Mouse (Mus musculus) forebrain, embryonic 10.5 days (tissue): ENCODE results near the gene Pelp1. TPM values are rescaled to one million over a fixed set of nuclear protein-coding genes. Genes with fewer than 3 reads are reported as not detected.
"Not testable (repeated sequence)": the region's sequence is repeated elsewhere in the genome, so short reads cannot be mapped to it uniquely, and the experiment has no call there.

Experiments used
- DNase-seq: peaks from one replicate; pipeline ENCODE4 v3.0.0-alpha.2; 2017; ENCODE audit warnings: low spot score; ENCODE audit errors: extremely low spot score
- H3K27ac ChIP-seq: fragments of 300-500 bp; sonication (generic); 2 replicates; pipeline ENCODE4 v1.5.1; 2016; ENCODE audit warnings: mild to moderate bottlenecking
- H3K27me3 ChIP-seq: fragments of 300-500 bp; sonication (generic); 2 replicates; pipeline ENCODE4 v1.6.1; 2016; ENCODE audit warnings: mild to moderate bottlenecking; ENCODE audit not compliant: poor library complexity, severe bottlenecking
- H3K36me3 ChIP-seq: fragments of 300-500 bp; sonication (generic); replicated peaks from 2 replicates; pipeline ENCODE4 v1.6.1; 2016; ENCODE audit warnings: mild to moderate bottlenecking, moderate library complexity
- H3K4me1 ChIP-seq: fragments of 300-500 bp; sonication (generic); 2 replicates; pipeline ENCODE4 v1.6.1; 2016
- H3K4me3 ChIP-seq: fragments of 300-500 bp; sonication (generic); 2 replicates; pipeline ENCODE4 v1.5.1; 2016; ENCODE audit warnings: mild to moderate bottlenecking, moderate library complexity
- H3K9me3 ChIP-seq: fragments of 300-500 bp; sonication (generic); 2 replicates; pipeline ENCODE4 v1.6.1; 2016; ENCODE audit warnings: mild to moderate bottlenecking, moderate library complexity
- WGBS: fragments of 180-500 bp; shearing (Covaris S2); methylation state at CpG from one replicate; pipeline ENCODE4 v1.1.7; 2016; 5-methylcytosine and 5-hydroxymethylcytosine counted together
- polyA plus RNA-seq: library from polyadenylated mRNA; unstranded; fragments of >200 nt; fragmentation: Nextera tagmentation; extraction: Ambion mirVana; gene quantifications from 2 replicates; pipeline ENCODE4 v1.2.1, GENCODE M21; 2016

Gene Pelp1
- polyA plus RNA-seq, 1 experiment from 2014 or later, result 56.2 TPM

- no peak for DNase-seq
- H3K4me1 ChIP-seq, result peaks cover 18% of the 10 kb centered on the region
- WGBS, result 90% methylated on average over 7 of the region's 7 CpGs
- no peaks in the 10 kb centered on the region for H3K9me3 ChIP-seq
- H3K27ac ChIP-seq, result no peak overlapping the region
- peaks cover 69% of the 10 kb centered on the region for H3K36me3 ChIP-seq
- H3K4me3 ChIP-seq, result no peak overlapping the region
- H3K27me3 ChIP-seq, result no peaks in the 10 kb centered on the region
Observed at GRCm38 (mm10) chr11:70438728-70439374, 29.0 kb upstream of the Pelp1 start.

GRCm38 (mm10) chr11:70437426-70437825 lies 27.6 kb upstream of the Pelp1 start:
- WGBS, result 86% methylated on average over 6 of the region's 6 CpGs
- Histone ChIP-seq H3K4me1 (peaks cover 32% of the 10 kb centered on the region), H3K4me3 (no peak overlapping the region), H3K27me3 (no peaks in the 10 kb centered on the region), H3K27ac (no peak overlapping the region), H3K9me3 (no peaks in the 10 kb centered on the region), H3K36me3 (peaks cover 69% of the 10 kb centered on the region)
- no peak for DNase-seq

- H3K9me3 ChIP-seq, result no peaks in the 10 kb centered on the region
- H3K27ac ChIP-seq, result no peak overlapping the region
- 85% methylated on average over 5 of the region's 5 CpGs for WGBS
- no peak overlapping the region; the same call in 1 of the 2 replicates for H3K4me3 ChIP-seq
- no peaks in the 10 kb centered on the region for H3K27me3 ChIP-seq
- no peak for DNase-seq
- peaks cover 47% of the 10 kb centered on the region for H3K4me1 ChIP-seq
- H3K36me3 ChIP-seq, result peaks cover 52% of the 10 kb centered on the region
Observed at GRCm38 (mm10) chr11:70435476-70435875, 25.6 kb upstream of the Pelp1 start.

- no peak for DNase-seq
- 92% methylated on average over 3 of the region's 3 CpGs for WGBS
- peak overlapping the region; percentile 92; the same call in 1 of the 2 replicates for H3K27ac ChIP-seq
- H3K9me3 ChIP-seq, result no peaks in the 10 kb centered on the region
- H3K4me1 ChIP-seq, result peaks cover 47% of the 10 kb centered on the region
- no peaks in the 10 kb centered on the region for H3K27me3 ChIP-seq
- H3K36me3 ChIP-seq, result peaks cover 36% of the 10 kb centered on the region
- peak overlapping the region; percentile 77 for H3K4me3 ChIP-seq
Observed at GRCm38 (mm10) chr11:70433951-70434350, 24.1 kb upstream of the Pelp1 start.

- Histone ChIP-seq H3K9me3 (no peaks in the 10 kb centered on the region), H3K27me3 (no peaks in the 10 kb centered on the region), H3K4me1 (peaks cover 47% of the 10 kb centered on the region), H3K4me3 (peak overlapping the region; percentile 77), H3K27ac (peak overlapping the region; percentile 92), H3K36me3 (peaks cover 32% of the 10 kb centered on the region)
- 69% methylated on average over 1 of the region's 1 CpGs for WGBS
- no peak for DNase-seq
Observed at GRCm38 (mm10) chr11:70433569-70433943, 23.7 kb upstream of the Pelp1 start.

GRCm38 (mm10) chr11:70432895-70433568 lies 23.2 kb upstream of the Pelp1 start:
- no peaks in the 10 kb centered on the region for H3K9me3 ChIP-seq
- peak overlapping the region; percentile 92 for H3K27ac ChIP-seq
- peaks cover 27% of the 10 kb centered on the region for H3K36me3 ChIP-seq
- 9% methylated on average over 15 of the region's 15 CpGs for WGBS
- H3K27me3 ChIP-seq, result no peaks in the 10 kb centered on the region
- no peak for DNase-seq
- peaks cover 47% of the 10 kb centered on the region for H3K4me1 ChIP-seq
- peak overlapping the region; percentile 77 for H3K4me3 ChIP-seq

- Histone ChIP-seq H3K9me3 (no peaks in the 10 kb centered on the region), H3K4me1 (peaks cover 47% of the 10 kb centered on the region), H3K27me3 (no peaks in the 10 kb centered on the region), H3K4me3 (peak within 1 kb of the TSS; percentile 77), H3K36me3 (peaks cover 20% of the 10 kb centered on the region), H3K27ac (peak within 1 kb of the TSS; percentile 92)
- WGBS, result under 1% methylated on average over 75 of the region's 75 CpGs
- DNase-seq, result peak; percentile 98
Observed at GRCm38 (mm10) chr11:70432048-70432894, 22.4 kb upstream of the Pelp1 start, which contains the start of gene Arrb2. TSS of gene Arrb2 (plus strand) at chr11:70432635.

GRCm38 (mm10) chr11:70431574-70431973 lies 21.7 kb upstream of the Pelp1 start:
- Histone ChIP-seq H3K36me3 (peaks cover 13% of the 10 kb centered on the region), H3K27me3 (no peaks in the 10 kb centered on the region), H3K4me3 (peak overlapping the region; percentile 77), H3K4me1 (peaks cover 47% of the 10 kb centered on the region), H3K9me3 (no peaks in the 10 kb centered on the region), H3K27ac (peak overlapping the region; percentile 92)
- 30% methylated on average over 5 of the region's 5 CpGs for WGBS
- DNase-seq, result no peak

- not testable (repeated sequence) for H3K27me3 ChIP-seq, DNase-seq, H3K4me3 ChIP-seq, H3K9me3 ChIP-seq, H3K27ac ChIP-seq, H3K36me3 ChIP-seq
- 81% methylated on average over 6 of the region's 6 CpGs for WGBS
- H3K4me1 ChIP-seq, result peaks cover 11% of the 10 kb centered on the region
Observed at GRCm38 (mm10) chr11:70426598-70426997, 16.8 kb upstream of the Pelp1 start.

- Histone ChIP-seq H3K27ac (no peak overlapping the region), H3K4me1 (no peaks in the 10 kb centered on the region), H3K27me3 (no peaks in the 10 kb centered on the region), H3K36me3 (no peaks in the 10 kb centered on the region), H3K4me3 (no peak overlapping the region), H3K9me3 (no peaks in the 10 kb centered on the region)
- 81% methylated on average over 5 of the region's 5 CpGs for WGBS
- DNase-seq, result no peak
Observed at GRCm38 (mm10) chr11:70419486-70419885, 9.7 kb upstream of the Pelp1 start.

GRCm38 (mm10) chr11:70418199-70418598 lies 8.4 kb upstream of the Pelp1 start:
- Histone ChIP-seq H3K27me3 (no peaks in the 10 kb centered on the region), H3K9me3 (no peaks in the 10 kb centered on the region), H3K36me3 (no peaks in the 10 kb centered on the region), H3K4me1 (no peaks in the 10 kb centered on the region), H3K4me3 (no peak overlapping the region), H3K27ac (no peak overlapping the region)
- WGBS, result 65% methylated on average over 4 of the region's 4 CpGs
- no peak for DNase-seq

GRCm38 (mm10) chr11:70413961-70414360 lies 4.1 kb upstream of the Pelp1 start:
- Histone ChIP-seq H3K27ac (no peak overlapping the region), H3K27me3 (no peaks in the 10 kb centered on the region), H3K36me3 (no peaks in the 10 kb centered on the region), H3K4me3 (no peak overlapping the region), H3K9me3 (no peaks in the 10 kb centered on the region), H3K4me1 (peaks cover 12% of the 10 kb centered on the region)
- peak; percentile 78 for DNase-seq
- 15% methylated on average over 3 of the region's 3 CpGs for WGBS
